Mouse (Mus musculus) ES-Bruce4 (cell line): ENCODE measurements at regions not wholly inside any gene's neighbourhood (a gene's known extent, or its start where the extent isn't known, plus 50 kb on each side); places are given as distances from the start of the nearest gene placed in this dataset.

Experiments used
- CTCF ChIP-seq: IDR thresholded peaks from one replicate; pipeline ENCODE4 v1.8.1; 2011; ENCODE audit warnings: low read depth, low read length
- EP300 ChIP-seq: IDR thresholded peaks from 2 replicates; pipeline ENCODE4 v1.6.1; 2011; ENCODE audit warnings: low read depth, low read length; ENCODE audit not compliant: insufficient read depth
- POLR2A ChIP-seq: IDR thresholded peaks from one replicate; pipeline ENCODE4 v1.8.1; 2011; ENCODE audit warnings: low read length; ENCODE audit not compliant: insufficient read depth

GRCm38 (mm10) chr10:67658005-67658545 is 109.3 kb upstream of the Ado start:
- TF ChIP-seq POLR2A (no peak), CTCF (no peak), EP300 (no peak)
